Mouse (Mus musculus): ENCODE data around the gene Papss2.

DNA sequence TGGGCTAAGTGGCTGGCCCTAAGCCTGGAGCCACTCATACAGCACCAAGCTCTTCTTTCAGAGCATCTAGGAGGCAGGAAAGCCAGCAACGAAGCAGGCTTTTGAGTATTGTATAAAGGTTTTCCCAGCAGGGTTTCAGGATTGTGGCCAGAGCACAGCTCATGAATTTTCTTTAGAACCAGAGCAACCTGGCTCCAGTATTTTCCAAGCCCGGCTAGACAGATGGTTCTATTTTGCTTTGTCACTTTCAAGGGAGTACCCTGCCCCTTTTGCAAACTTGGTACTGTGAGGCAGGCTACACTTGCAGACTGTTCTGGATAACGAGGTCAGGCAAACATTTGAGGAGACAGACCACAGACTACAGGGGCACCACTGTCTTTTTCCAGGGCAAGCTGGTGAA lies 40.3 kb upstream of the Papss2 start:
- TF ChIP-seq CTCF (IDR thresholded peaks at IDR 0.05; ENCODE audit: low read depth, low read length): no peak
- no peak for TF ChIP-seq POLR2A (IDR thresholded peaks at IDR 0.05; ENCODE audit: insufficient read depth, low read length)
- no peak for TF ChIP-seq EP300 (IDR thresholded peaks at IDR 0.05; ENCODE audit: insufficient read depth, low read depth, low read length)

Measured in ES-Bruce4 (cell line).